Mouse (Mus musculus): ENCODE data around the gene Ptprm.
A peak's percentile ranks its signal among the peaks of the same experiment; 100 is the strongest.

Gene Ptprm

DNA sequence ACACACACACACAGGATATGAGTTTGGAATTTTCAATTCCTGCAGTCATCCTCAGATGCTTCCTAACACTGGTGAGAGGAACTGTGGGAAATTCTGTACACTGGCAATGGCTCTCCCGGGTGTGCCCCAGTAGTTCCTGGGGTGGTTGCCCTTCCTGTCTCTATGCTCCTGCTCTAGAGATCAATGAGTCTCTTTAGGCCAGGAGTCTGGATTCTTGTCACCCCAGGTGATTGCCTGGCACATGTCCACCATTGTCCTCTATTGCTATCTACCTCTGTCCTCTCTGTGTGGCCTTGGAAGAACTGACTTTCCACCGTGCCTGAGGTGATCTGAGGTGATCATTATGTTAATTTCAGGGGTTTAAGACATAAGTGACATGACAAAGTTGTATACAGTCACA lies 10.8 kb downstream of the Ptprm start:
- DNase-seq (ENCODE audit: low spot score) = no peak

DNA sequence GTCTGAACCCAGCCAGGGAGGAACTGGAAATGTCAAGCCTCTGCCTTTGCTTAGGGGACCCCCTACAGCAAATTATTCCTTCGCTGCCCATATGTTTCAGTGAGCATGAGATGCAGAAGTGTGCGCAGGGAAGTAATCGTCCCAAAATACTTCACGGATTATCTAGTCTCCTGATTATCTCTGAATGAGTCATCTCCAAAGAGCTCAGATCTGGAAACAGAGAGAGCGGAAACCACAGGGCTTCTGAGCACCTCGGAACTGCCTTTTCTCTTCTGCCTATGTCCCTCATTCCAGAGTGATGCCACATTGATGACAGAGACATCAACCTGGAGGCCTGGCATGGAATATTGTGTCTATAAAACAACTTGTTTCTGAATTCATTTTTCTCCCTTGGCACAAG lies 11.3 kb downstream of the Ptprm start:
- DNase-seq (ENCODE audit: low spot score) = no peak

GRCm38 (mm10) chr17:67340362-67340761 lies 13.9 kb downstream of the Ptprm start:
- DNase-seq (ENCODE audit: low spot score) = no peak

DNA sequence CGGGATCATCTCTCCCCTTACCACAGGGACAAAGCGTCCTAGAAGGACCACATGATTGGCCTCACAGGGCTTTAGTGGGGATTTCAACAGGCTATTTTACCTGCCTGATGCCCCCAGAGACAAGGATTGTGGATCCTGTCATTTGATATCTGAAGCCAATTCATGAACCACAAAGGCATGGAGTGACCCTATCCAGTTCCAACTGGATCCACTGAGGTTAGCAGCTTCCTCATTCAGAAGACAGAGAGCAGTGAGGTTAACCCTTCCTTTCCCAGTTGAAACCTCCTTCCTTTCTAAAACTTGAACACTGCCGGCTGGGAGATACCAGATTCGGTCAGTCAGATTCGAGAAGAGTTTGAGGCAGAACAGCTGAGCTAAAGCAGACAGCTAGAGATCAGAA lies 14.7 kb downstream of the Ptprm start:
- no peak for DNase-seq (ENCODE audit: low spot score)

DNA sequence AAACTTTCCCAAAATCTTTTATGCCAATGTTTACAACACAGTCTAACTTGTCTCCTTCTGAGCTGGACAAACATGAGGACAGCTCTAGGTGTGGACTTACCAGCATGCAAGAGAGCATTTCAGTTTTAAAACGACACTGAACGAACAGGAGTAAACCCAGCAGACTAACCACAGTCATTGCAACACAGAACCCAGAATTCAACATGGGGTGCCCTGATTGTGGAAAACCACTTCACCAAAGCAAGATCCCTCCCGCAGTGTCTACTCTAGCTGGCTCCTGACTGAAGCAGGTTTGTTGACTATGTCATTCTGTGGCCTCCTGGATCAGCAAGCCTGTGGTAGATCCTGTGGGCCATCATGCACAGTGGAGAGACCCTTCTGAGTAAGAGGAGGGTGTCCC lies 19.9 kb downstream of the Ptprm start:
- DNase-seq (ENCODE audit: low spot score) = no peak

DNA sequence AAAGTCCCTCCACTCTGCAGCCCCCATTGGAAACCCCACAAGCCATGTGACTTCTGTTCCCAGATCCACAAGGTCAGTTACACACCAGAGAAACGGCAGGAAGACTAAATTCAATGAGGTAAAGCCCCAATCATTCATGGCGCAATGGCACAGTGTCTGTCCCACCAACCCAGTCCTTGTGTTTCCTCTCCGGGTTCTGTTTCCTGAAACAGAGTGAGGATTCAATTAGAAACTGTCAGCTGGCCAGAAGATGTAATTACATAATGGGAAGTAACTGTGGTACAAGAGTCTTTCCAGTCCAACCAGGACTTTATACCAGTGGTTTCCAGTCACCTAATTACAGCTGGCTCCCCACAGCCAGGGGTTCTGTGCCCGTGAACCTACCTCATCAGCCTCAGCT lies 24.8 kb downstream of the Ptprm start:
- DNase-seq (ENCODE audit: low spot score) = no peak

DNA sequence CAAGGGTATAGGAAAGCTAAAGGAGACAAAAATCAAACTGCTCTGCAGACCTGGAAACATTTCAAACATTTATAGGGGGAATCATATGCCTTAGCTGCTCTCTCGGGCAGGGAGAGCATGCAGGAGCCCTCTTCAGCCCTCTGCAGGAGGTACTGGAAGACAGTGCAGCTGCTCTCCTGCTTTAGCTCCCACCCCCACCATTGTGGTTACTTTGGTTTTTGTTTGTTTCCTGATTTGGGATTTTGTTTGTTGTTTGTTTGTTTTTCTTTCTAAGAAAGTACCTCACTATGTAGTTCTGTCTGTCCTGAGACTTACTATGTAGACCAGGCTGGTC lies 29.8 kb downstream of the Ptprm start:
- DNase-seq (ENCODE audit: low spot score) = no peak

DNA sequence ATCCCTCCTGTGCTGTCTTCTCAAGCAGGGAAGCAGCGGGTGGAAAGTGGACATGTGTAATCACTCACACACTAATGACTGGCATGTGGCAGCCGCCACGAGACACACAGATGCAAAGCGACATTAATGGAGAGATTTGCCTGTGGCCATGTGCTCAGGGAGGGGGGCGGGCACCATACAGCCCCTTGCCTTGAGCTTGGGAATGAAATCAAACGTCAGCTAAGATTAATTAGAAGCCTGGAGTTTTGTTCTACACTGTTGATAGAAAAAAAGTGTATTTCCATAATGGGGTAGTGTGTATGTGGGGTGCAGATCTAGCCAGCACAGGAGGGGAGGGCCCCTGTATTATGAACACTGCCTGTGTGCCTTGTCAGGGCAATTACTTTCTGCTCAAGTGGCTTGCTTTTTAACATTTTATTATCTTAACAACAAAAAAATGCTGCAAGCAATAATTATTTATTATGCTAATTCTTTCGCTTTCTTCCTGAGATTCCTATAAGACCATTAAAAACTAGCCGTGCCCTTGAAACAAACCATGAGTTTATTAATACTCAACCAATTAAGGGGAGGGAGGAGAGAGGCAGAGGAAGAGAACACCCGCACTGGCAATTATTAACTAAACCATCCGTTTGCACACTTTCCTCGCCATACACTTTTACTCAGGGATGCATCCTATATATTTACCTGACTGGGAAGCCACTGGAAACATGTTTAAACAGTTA lies 30.3 kb downstream of the Ptprm start:
- peak; percentile 74 for DNase-seq (ENCODE audit: low spot score)

- DNase-seq (ENCODE audit: low spot score) = no peak
These were observed 39.6 kb downstream of the Ptprm start for GRCm38 (mm10) chr17:67314491-67315205.

- DNase-seq (ENCODE audit: low spot score) = no peak
These were observed 45.8 kb downstream of the Ptprm start for GRCm38 (mm10) chr17:67308421-67308820.

GRCm38 (mm10) chr17:67306066-67306845 lies 48.0 kb downstream of the Ptprm start:
- DNase-seq (ENCODE audit: low spot score) = peak; percentile 65

- DNase-seq (ENCODE audit: low spot score) = no peak
These were observed 49.4 kb downstream of the Ptprm start for GRCm38 (mm10) chr17:67304831-67305230.

- no peak for DNase-seq (ENCODE audit: low spot score)
These were observed 50.7 kb downstream of the Ptprm start for GRCm38 (mm10) chr17:67303326-67304099.

GRCm38 (mm10) chr17:67302569-67302968 lies 51.7 kb downstream of the Ptprm start:
- DNase-seq (ENCODE audit: low spot score) = peak; percentile 42

GRCm38 (mm10) chr17:67302074-67302473 lies 52.2 kb downstream of the Ptprm start:
- DNase-seq (ENCODE audit: low spot score) = no peak

DNA sequence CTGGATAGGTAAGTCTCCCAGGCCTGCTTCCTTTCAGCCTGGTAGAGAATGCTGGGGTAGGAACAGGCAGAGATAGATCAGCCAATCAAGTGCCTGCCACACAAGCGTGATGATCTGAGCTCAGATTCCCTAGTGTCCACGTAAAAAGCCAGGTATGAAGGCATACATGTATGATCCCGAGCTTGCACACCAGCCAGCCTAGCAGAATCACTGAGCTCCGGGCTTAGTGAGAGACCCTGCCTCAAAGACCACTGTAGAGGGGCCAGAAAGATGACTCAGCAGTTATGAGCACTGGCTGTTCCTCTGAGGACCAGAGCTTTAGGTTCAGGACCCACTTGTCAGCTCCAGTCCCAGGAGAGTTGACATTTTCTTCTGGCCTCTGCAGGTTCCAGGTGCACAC lies 52.9 kb downstream of the Ptprm start:
- no peak for DNase-seq (ENCODE audit: low spot score)

DNA sequence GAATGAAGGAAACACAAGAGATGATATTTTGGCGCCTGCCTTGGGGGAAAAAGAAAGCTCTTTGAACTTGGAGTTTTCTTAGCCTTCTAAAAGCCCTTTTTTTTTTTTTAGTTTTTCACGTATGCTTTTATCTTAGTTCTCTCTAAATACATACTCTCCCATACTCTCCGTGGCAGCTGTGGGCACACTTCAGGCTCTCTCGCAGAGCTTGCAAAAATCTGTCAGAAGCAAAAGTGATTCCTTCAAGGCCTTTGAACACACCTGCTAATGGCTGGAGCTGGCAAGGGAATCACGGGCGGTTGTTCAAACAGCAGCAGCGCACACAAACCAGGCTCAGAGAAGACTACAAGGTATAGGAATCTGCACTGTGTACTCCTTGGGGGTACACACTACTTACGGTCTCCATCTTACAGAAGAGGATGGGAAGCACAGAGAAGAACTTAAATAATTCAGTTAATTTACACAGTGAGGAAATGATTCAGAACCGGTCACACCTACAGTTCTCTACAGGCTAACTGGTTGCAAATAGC lies 55.9 kb downstream of the Ptprm start:
- no peak for DNase-seq (ENCODE audit: low spot score)

- no peak for DNase-seq (ENCODE audit: low spot score)
These were observed 57.4 kb downstream of the Ptprm start for GRCm38 (mm10) chr17:67296604-67297595.

GRCm38 (mm10) chr17:67290662-67291240 lies 63.5 kb downstream of the Ptprm start:
- DNase-seq (ENCODE audit: low spot score) = peak; percentile 57

DNA sequence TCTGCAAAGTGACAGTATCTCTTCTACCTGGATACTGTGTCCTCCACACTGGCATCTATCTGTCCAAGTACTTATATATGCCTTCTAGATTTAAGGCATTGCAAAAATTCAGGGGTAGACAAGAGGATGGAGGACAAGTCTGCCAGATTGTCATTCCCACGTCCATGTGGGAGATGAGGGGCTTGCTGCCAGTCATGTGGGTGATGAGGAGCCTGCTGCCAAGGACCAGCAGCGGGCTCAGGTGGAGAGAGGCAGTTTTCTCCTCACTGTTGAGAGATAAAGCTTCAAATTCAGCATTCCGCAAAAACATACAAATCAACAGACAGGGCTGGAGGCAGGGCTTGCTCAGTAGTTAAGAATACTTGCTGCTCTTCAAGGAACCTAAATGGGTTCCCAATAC lies 66.8 kb downstream of the Ptprm start:
- no peak for DNase-seq (ENCODE audit: low spot score)

All from retina, embryonic 14.5 days (tissue).